ENCODE assay signal across 15 mouse cellular contexts in the genomic region with DNA sequence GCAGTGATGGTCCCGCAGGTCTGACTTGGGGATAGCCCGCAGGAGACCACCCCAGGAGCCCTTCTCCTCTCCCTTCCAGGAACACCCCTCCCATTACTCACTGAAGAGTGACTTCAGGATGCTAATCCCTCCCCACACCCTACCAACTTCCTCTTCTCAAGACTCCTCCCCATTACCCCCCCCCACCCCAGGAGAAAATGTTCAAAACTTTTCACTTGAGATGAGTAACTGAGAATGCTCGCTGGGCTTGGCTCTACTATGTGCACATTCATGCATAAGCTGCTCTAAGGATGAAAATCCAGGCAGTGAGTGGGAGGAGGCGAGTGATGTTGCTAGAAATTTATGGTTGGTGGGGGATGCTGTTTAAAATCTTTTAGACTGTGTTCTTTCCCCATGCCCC. TPM values are rescaled to one million over a fixed set of nuclear protein-coding genes. Genes with fewer than 3 reads are reported as not detected.
DNase-seq lines count a peak whose midpoint lies in the region; ATAC-seq and TF ChIP-seq lines count a peak whose summit lies in the region.
"Had no signal": no experiment of that assay in that cellular context is flagged by ENCODE, and none has a peak within 500 bp of the region (broad histone marks: within the 10 kb centered on the region; RNA-seq: fewer than 3 reads in every experiment).

No protein-coding gene starts in this region.

- peaks cover 3% of the 10 kb centered on the region; the same call in 1 of the 2 replicates for H3K4me1 ChIP-seq in heart, adult 2 months (ENCODE audit: control insufficient read depth, insufficient read depth, low read length)
- H3K4me1 ChIP-seq in CH12.LX (ENCODE audit: control insufficient read depth in 1 of 2, insufficient read depth in 2 of 2) = peaks cover 0 to 42% of the 10 kb centered on the region in 2 experiments; a peak in 2 of 4 replicates
- H3K4me1 ChIP-seq in embryonic fibroblast, embryonic 13.5 days (ENCODE audit: control insufficient read depth, insufficient read depth, low read length) = peaks cover 11% of the 10 kb centered on the region; the same call in 1 of the 2 replicates
- peaks cover 10% of the 10 kb centered on the region for H3K4me1 ChIP-seq in hindbrain, embryonic 13.5 days (replicated peaks)

- H3K9me3 ChIP-seq in CH12.LX (replicated peaks; ENCODE audit: low read length) = no peaks in the 10 kb centered on the region
- H3K9me3 ChIP-seq in hindbrain, embryonic 13.5 days = no peaks in the 10 kb centered on the region

- no peak for DNase-seq in heart, adult 2 months
- no peak for DNase-seq in heart, postnatal 10 days
- peak; percentile 42 for DNase-seq in CH12.LX (ENCODE audit: extremely low read depth)
- DNase-seq in skeletal muscle tissue, adult 2 months (ENCODE audit: low read depth, low spot score) = peak; percentile 59
- DNase-seq in cerebellum, adult 11 months = no peak
- DNase-seq in gastrocnemius, adult 18-20 months (ENCODE audit: low spot score) = no peak

- no peak overlapping the region for H3K4me3 ChIP-seq in heart, adult 2 months
- no peak overlapping the region for H3K4me3 ChIP-seq in CH12.LX (replicated peaks in 1 of 3; ENCODE audit: low read depth in 2 of 3, low read length in 2 of 3, poor library complexity in 1 of 3)
- H3K4me3 ChIP-seq in embryonic fibroblast, embryonic 13.5 days (ENCODE audit: insufficient read depth, low read length) = no peak overlapping the region
- no peak overlapping the region for H3K4me3 ChIP-seq in hindbrain, embryonic 13.5 days

- intact Hi-C loops in heart, adult 2 months (cut with DNase I) = loop anchor here (10.0 kb wide), 1 partner anchor 197 kb away; no protein-coding TSS in a partner anchor
- intact Hi-C loops in heart, postnatal 10 days (cut with DNase I) = no loop called here

- H3K4me2 ChIP-seq in CH12.LX (ENCODE audit: insufficient read depth, low read depth, poor library complexity, severe bottlenecking) = no peak overlapping the region
- no peak overlapping the region for H3K4me2 ChIP-seq in hindbrain, embryonic 13.5 days

- in situ Hi-C loops in CH12.LX (cut with MboI; ENCODE audit: low pct_ligation_motif_present, low pct_unique_long_range_greater_than_20kb, low sequenced_read_pairs) = loop anchor here (5.0 kb wide), 1 partner anchor 105 kb away; a partner anchor contains a TSS

- TF ChIP-seq EP300 in heart, adult 2 months (IDR thresholded peaks at IDR 0.05; ENCODE audit: insufficient read depth, low read depth, low read length) = no peak
- TF ChIP-seq EP300 in CH12.LX (IDR thresholded peaks at IDR 0.05; ENCODE audit: low read length) = no peak

- TF ChIP-seq CTCF in heart, adult 2 months (IDR thresholded peaks at IDR 0.05) = no peak
- TF ChIP-seq CTCF in CH12.LX (conservative IDR thresholded peaks at IDR 0.05 in 1 of 2, IDR thresholded peaks at IDR 0.05 in 1 of 2; ENCODE audit: low read depth in 2 of 2, low read length in 2 of 2) = no peak
- TF ChIP-seq CTCF in embryonic fibroblast, embryonic 13.5 days (IDR thresholded peaks at IDR 0.05; ENCODE audit: borderline replicate concordance, insufficient read depth, low read length) = no peak

- H3K36me3 ChIP-seq in heart, adult 2 months (ENCODE audit: control insufficient read depth, insufficient read depth, low read length) = no peaks in the 10 kb centered on the region
- H3K36me3 ChIP-seq in CH12.LX (replicated peaks in 1 of 2; ENCODE audit: control insufficient read depth in 1 of 2, insufficient read depth in 1 of 2, low read length in 1 of 2) = no peaks in the 10 kb centered on the region
- no peaks in the 10 kb centered on the region for H3K36me3 ChIP-seq in hindbrain, embryonic 13.5 days

- no peaks in the 10 kb centered on the region for H3K27me3 ChIP-seq in heart, adult 2 months (ENCODE audit: control insufficient read depth, insufficient read depth, low read length)
- H3K27me3 ChIP-seq in CH12.LX (replicated peaks) = peaks cover 5% of the 10 kb centered on the region
- peaks cover 18% of the 10 kb centered on the region for H3K27me3 ChIP-seq in hindbrain, embryonic 13.5 days

- 0 out of 2 replicates have a peak, but pooled peaks have one; percentile 20 for TF ChIP-seq POLR2A in heart, adult 2 months (IDR thresholded peaks at IDR 0.05; ENCODE audit: insufficient read depth, low read depth, low read length)
- TF ChIP-seq POLR2A in CH12.LX (IDR thresholded peaks at IDR 0.05; ENCODE audit: low read depth, low read length) = no peak
- TF ChIP-seq POLR2A in embryonic fibroblast, embryonic 13.5 days (IDR thresholded peaks at IDR 0.05; ENCODE audit: low read depth, low read length) = peak; percentile 80

- no peaks in the 10 kb centered on the region for H3K79me2 ChIP-seq in heart, adult 2 months (replicated peaks; ENCODE audit: control insufficient read depth, insufficient read depth, low read length)
- H3K79me2 ChIP-seq in CH12.LX (replicated peaks; ENCODE audit: control insufficient read depth, extremely low read depth, insufficient read depth, poor library complexity, severe bottlenecking) = no peaks in the 10 kb centered on the region

- no peak overlapping the region for H3K9ac ChIP-seq in heart, adult 2 months (ENCODE audit: low read depth, low read length)
- H3K9ac ChIP-seq in CH12.LX (ENCODE audit: insufficient read depth, low read depth) = no peak overlapping the region
- no peak overlapping the region for H3K9ac ChIP-seq in hindbrain, embryonic 13.5 days

- ATAC-seq in hindbrain, embryonic 13.5 days (ENCODE audit: low FRiP score) = no peak

- no peak for TF ChIP-seq RAD21 in CH12.LX (IDR thresholded peaks at IDR 0.05; ENCODE audit: low read depth, low read length)

- dilution Hi-C loops in CH12.LX (cut with MboI; ENCODE audit: extremely low pct_ligation_motif_present, extremely low pct_unique_long_range_greater_than_20kb, low sequenced_read_pairs) = no loop called here

- whole genome bisulfite sequencing in heart, adult 2 months = 67% methylated on average over 4 of the region's 4 CpGs
- 69% methylated on average over 4 of the region's 4 CpGs for WGBS in hindbrain, embryonic 13.5 days

- H3K27ac ChIP-seq in heart, adult 2 months = peak overlapping the region; percentile 64; the same call in 1 of the 2 replicates
- H3K27ac ChIP-seq in CH12.LX (ENCODE audit: insufficient read depth, low read depth) = no peak overlapping the region
- H3K27ac ChIP-seq in embryonic fibroblast, embryonic 13.5 days (ENCODE audit: insufficient read depth, low read length) = peak overlapping the region; percentile 88
- H3K27ac ChIP-seq in hindbrain, embryonic 13.5 days = no peak overlapping the region
- H3K27ac ChIP-seq: left cerebral cortex, adult 2 months had no signal

TF ChIP-seq in CH12.LX, 34 proteins besides CTCF, POLR2A, EP300 and RAD21 (continues in another document):
- no peak for TF ChIP-seq RCOR1 (conservative IDR thresholded peaks at IDR 0.05; ENCODE audit: low read depth, low read length)

RNA-seq across cellular contexts. Expression of a gene that starts 0.6 kb away (rescaled TPM):
- total RNA-seq in heart, adult 2 months (2021) = 10 to 100 TPM; 65.8 to 79.9 TPM
- polyA plus RNA-seq in heart, adult 2 months (2012; rRNA removed) = 141 and 158 TPM in 2 replicates
- 10 to 100 TPM; 81.8 to 85.3 TPM for total RNA-seq in heart, postnatal 10 days (2021)
- not detected in 2 replicates for total RNA-seq in CH12.LX (2012; rRNA removed)
- not detected in 2 replicates for total RNA-seq in CH12.LX (2014; rRNA removed)
- polyA plus RNA-seq in CH12.LX (2012; ENCODE audit: insufficient read length, low read depth) = not detected in 2 replicates
- polyA plus RNA-seq in embryonic fibroblast, embryonic 13.5 days (2011; ENCODE audit: insufficient read length, low read depth, missing spikeins) = 3,458 and 7,173 TPM in 2 replicates
- 100 to 1,000 TPM in 1 of 2 experiments, 10 to 100 TPM in 1; 63.5 to 106 TPM for total RNA-seq in gastrocnemius, adult 18-20 months (2021)
- polyA plus RNA-seq in hindbrain, embryonic 13.5 days (2015; fragmentation: Nextera tagmentation; extraction: Ambion mirVana) = 38.4 and 42.3 TPM in 2 replicates

RNA-seq across cellular contexts. Expression of a gene that starts 3.7 kb away (rescaled TPM):
- not detected for total RNA-seq in heart, adult 2 months (2021)
- polyA plus RNA-seq in heart, adult 2 months (2012; rRNA removed) = not detected in 2 replicates
- total RNA-seq in heart, postnatal 10 days (2021) = not detected
- total RNA-seq in CH12.LX (2012; rRNA removed) (not detected in 2 replicates), CH12.LX (2014; rRNA removed) (not detected in 2 replicates)
- not detected in 2 replicates for polyA plus RNA-seq in CH12.LX (2012; ENCODE audit: insufficient read length, low read depth)
- not detected in 2 replicates for polyA plus RNA-seq in embryonic fibroblast, embryonic 13.5 days (2011; ENCODE audit: insufficient read length, low read depth, missing spikeins)
- 1 to 10 TPM in 1 of 2 experiments, not detected in 1; 2.5 TPM for total RNA-seq in gastrocnemius, adult 18-20 months (2021)
- polyA plus RNA-seq in hindbrain, embryonic 13.5 days (2015; fragmentation: Nextera tagmentation; extraction: Ambion mirVana) = not detected in 2 replicates
- total RNA-seq: gastrocnemius, postnatal 10 days; left cerebral cortex, adult 2 months; midbrain, postnatal 0 days had no signal
- polyA plus RNA-seq: forebrain, embryonic 11.5 days; heart, embryonic 14.5 days; limb, embryonic 14.5 days; lung, embryonic 16.5 days had no signal

RNA-seq across cellular contexts. Expression of a gene that starts 8.5 kb away (rescaled TPM):
- 10 to 100 TPM in 1 of 2 experiments, 1 to 10 TPM in 1; 9.9 to 11.4 TPM for total RNA-seq in heart, adult 2 months (2021)
- polyA plus RNA-seq in heart, adult 2 months (2012; rRNA removed) = 20.4 and 26.3 TPM in 2 replicates
- 10 to 100 TPM; 10.3 to 11.7 TPM for total RNA-seq in heart, postnatal 10 days (2021)
- total RNA-seq in CH12.LX (2012; rRNA removed) (0.76 TPM in 1 of 2 replicates, not detected in the other), CH12.LX (2014; rRNA removed) (1.1 and 1.2 TPM in 2 replicates)
- 0.86 TPM in 1 of 2 replicates, not detected in the other for polyA plus RNA-seq in CH12.LX (2012; ENCODE audit: insufficient read length, low read depth)
- polyA plus RNA-seq in embryonic fibroblast, embryonic 13.5 days (2011; ENCODE audit: insufficient read length, low read depth, missing spikeins) = 454 and 1,115 TPM in 2 replicates
- total RNA-seq in gastrocnemius, adult 18-20 months (2021) = 10 to 100 TPM; 10.1 to 17.7 TPM
- polyA plus RNA-seq in hindbrain, embryonic 13.5 days (2015; fragmentation: Nextera tagmentation; extraction: Ambion mirVana) = 0.75 and 1.5 TPM in 2 replicates
- total RNA-seq: midbrain, postnatal 0 days had no signal

RNA-seq across cellular contexts. Expression of a gene that starts 10.4 kb away (rescaled TPM):
- not detected for total RNA-seq in heart, adult 2 months (2021)
- not detected in 2 replicates for polyA plus RNA-seq in heart, adult 2 months (2012; rRNA removed)
- total RNA-seq in heart, postnatal 10 days (2021) = not detected
- total RNA-seq in CH12.LX (2012; rRNA removed) = not detected in 2 replicates
- not detected in 2 replicates for total RNA-seq in CH12.LX (2014; rRNA removed)
- polyA plus RNA-seq in CH12.LX (2012; ENCODE audit: insufficient read length, low read depth) = not detected in 2 replicates
- 3.5 TPM in 1 of 2 replicates, not detected in the other for polyA plus RNA-seq in embryonic fibroblast, embryonic 13.5 days (2011; ENCODE audit: insufficient read length, low read depth, missing spikeins)
- total RNA-seq in gastrocnemius, adult 18-20 months (2021) = not detected
- polyA plus RNA-seq in hindbrain, embryonic 13.5 days (2015; fragmentation: Nextera tagmentation; extraction: Ambion mirVana) = not detected in 2 replicates
- total RNA-seq: gastrocnemius, postnatal 10 days; left cerebral cortex, adult 2 months had no signal
- polyA plus RNA-seq: forebrain, embryonic 11.5 days; heart, embryonic 14.5 days; limb, embryonic 14.5 days; lung, embryonic 16.5 days; midbrain, postnatal 0 days had no signal

RNA-seq across cellular contexts. Expression of a gene that starts 22.0 kb away (rescaled TPM):
- total RNA-seq in heart, adult 2 months (2021) = not detected
- polyA plus RNA-seq in heart, adult 2 months (2012; rRNA removed) = not detected in 2 replicates
- total RNA-seq in heart, postnatal 10 days (2021) = not detected
- total RNA-seq in CH12.LX (2012; rRNA removed) (not detected in 2 replicates), CH12.LX (2014; rRNA removed) (not detected in 2 replicates)
- polyA plus RNA-seq in CH12.LX (2012; ENCODE audit: insufficient read length, low read depth) = not detected in 2 replicates
- not detected in 2 replicates for polyA plus RNA-seq in embryonic fibroblast, embryonic 13.5 days (2011; ENCODE audit: insufficient read length, low read depth, missing spikeins)
- total RNA-seq in gastrocnemius, adult 18-20 months (2021) = not detected
- not detected in 2 replicates for polyA plus RNA-seq in hindbrain, embryonic 13.5 days (2015; fragmentation: Nextera tagmentation; extraction: Ambion mirVana)
- total RNA-seq: gastrocnemius, postnatal 10 days; left cerebral cortex, adult 2 months; midbrain, postnatal 0 days had no signal
- polyA plus RNA-seq: forebrain, embryonic 11.5 days; heart, embryonic 14.5 days; limb, embryonic 14.5 days; lung, embryonic 16.5 days; midbrain, postnatal 0 days had no signal

Comparison
In these comparisons a context has a peak if more than half of its experiments do, and no peak if none do; other contexts are left out.
1. DNase-seq: peak in CH12.LX (single experiment) and skeletal muscle tissue, adult 2 months (single experiment); none in heart, adult 2 months (0 of 2), heart, postnatal 10 days (0 of 2), cerebellum, adult 11 months (single experiment) and gastrocnemius, adult 18-20 months (single experiment).
2. H3K27ac ChIP-seq: peak in heart, adult 2 months (single experiment) and embryonic fibroblast, embryonic 13.5 days (single experiment); none in CH12.LX (single experiment) and hindbrain, embryonic 13.5 days (single experiment).
3. RNA of a gene that starts 0.6 kb away (total RNA-seq): 63.5 to 106 TPM in gastrocnemius, adult 18-20 months, 81.8 to 85.3 TPM in heart, postnatal 10 days and 65.8 to 79.9 TPM in heart, adult 2 months; not detected in CH12.LX; every median in the first group is over 10 times any median in the second.
4. RNA of a gene that starts 8.5 kb away (total RNA-seq): 10.1 to 17.7 TPM in gastrocnemius, adult 18-20 months, 10.3 to 11.7 TPM in heart, postnatal 10 days and 9.9 to 11.4 TPM in heart, adult 2 months; 0.76 to 1.2 TPM in CH12.LX; every median in the first group is over 4 times any median in the second.